Mouse (Mus musculus): ENCODE results near the gene Mvk.

Mvk gene

DNA sequence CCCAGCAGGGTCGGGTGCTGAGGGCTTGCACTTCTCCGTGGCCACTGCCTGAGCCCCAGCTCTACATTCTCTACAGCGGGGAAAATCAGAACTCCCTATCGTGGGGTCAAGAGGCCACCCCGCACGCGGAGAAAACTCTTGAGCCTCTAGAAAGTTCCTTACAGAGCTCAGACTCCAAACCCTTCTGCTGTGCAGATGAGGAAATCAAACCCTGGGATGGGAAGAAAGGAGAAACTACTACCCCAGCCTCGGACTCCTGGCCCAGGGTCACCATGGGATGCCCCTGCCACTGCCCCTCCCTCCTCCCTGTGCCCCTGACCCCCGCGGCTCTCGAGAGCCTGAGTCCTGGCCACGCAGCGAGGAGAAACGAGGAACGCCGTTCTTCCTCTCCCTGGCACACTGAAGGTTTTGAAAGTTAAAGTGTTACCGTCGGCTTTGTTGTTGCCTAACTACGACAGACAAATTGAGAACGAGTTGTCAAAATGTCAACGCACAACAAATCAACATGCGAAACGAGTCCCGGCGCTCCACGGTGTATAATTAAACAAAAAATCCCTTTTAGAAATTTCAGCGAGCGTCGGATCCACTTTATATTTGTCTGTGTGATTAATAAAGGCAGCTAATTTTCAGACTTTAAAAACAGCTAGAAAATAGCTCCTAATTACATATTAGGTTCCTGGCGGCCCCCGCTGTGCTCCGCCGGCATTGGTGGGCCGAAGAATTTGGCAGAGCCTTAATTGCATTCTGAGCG, 30.8 kb downstream of the Mvk start:
- ChIA-PET CTCF (interaction anchor here in 2 of 4 experiments (0.6 to 1.1 kb wide), 2 partner anchors 14 to 93 kb away, joined by 3 to 4 read pairs; partner anchors contain the start of gene Fam222a (in 1 of the 2)), POLR2A (interaction anchor here in 3 of 4 experiments (0.7 to 2.1 kb wide), 5 partner anchors 9 to 351 kb away, joined by 3 to 5 read pairs (median 5); no protein-coding TSS in a partner anchor)

DNA sequence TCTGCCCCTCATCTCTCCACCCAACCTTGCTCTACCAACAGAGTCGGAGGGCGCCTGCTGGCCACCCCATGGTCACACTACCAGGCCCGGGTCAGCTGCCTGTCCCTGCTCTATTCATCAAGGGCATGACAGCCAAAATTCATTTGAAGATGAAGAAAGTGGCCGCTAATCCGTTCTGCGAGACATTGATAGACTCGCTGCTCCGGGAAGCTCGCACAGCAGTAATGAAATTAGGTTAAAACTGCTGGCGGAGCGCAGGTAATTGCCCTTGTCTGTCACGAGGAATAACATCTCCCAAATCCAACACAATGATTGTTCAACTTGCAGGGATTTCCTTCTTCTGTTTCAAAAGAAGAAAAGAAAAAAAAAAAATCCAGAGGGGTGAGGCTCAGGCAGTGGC, 34.2 kb downstream of the Mvk start:
- POLR2A ChIA-PET, result interaction anchor here in 3 of 4 experiments (0.6 to 0.7 kb wide), 4 partner anchors 120 to 726 kb away, joined by 3 to 12 read pairs (median 4); no protein-coding TSS in a partner anchor
- CTCF ChIA-PET, result interaction anchor here in 2 of 4 experiments (0.6 to 2.4 kb wide), 2 partner anchors 17 to 731 kb away, joined by 6 to 10 read pairs; no protein-coding TSS in a partner anchor

DNA sequence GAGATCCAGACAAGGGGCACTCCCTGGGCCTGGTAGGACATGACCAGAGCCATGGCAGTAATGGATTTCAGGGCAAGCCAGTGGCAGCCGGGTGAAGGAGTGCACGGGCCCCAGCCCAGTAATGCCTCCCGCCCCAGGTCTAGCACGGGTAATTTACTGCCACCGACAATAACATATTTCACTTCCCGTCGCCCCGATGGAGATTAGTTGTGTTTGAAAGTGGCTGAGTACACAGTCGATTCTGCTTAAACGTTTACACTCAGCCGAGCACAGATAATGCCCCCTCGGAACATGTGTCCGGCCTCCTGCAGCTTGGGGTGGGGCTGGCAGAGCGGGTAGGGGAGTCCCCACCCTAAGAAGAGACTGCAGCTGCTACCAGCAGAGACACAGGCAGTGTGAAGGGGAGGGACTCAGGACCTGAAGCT, 38.5 kb downstream of the Mvk start:
- CTCF ChIA-PET, result interaction anchor here in 3 of 4 experiments (0.6 to 1.2 kb wide), 4 partner anchors 20 to 138 kb away, joined by 4 read pairs; no protein-coding TSS in a partner anchor
- POLR2A ChIA-PET, result interaction anchor here in 3 of 4 experiments (0.8 to 2.0 kb wide), 6 partner anchors 13 to 76 kb away, joined by 3 to 6 read pairs (median 4); partner anchors contain the start of genes Mmab (in 1 of the 3) and Mvk (in 1 of the 3)

DNA sequence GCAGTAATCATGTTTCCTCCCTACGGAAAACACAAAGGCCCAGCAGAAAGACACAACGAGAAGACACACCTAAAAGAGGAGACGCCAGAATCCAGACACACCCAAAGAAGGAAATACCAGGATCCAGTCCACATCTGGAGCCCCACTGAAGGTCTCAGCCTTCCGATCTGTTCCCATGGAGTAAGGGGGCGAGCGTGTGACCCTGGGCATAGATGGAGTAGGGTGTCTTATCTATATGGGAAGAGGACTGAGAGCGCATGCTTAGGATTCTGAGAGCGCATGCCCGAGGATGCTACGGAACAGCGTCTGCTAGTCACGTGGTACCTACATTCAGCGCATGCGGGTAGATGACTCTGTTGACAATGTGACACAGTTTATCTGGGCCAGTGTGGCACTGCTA, 41.6 kb downstream of the Mvk start:
- ChIA-PET CTCF (no interaction called here), POLR2A (interaction anchor here in 2 of 4 experiments (0.8 to 1.1 kb wide), 4 partner anchors 11 to 47 kb away, joined by 3 read pairs; no protein-coding TSS in a partner anchor)

DNA sequence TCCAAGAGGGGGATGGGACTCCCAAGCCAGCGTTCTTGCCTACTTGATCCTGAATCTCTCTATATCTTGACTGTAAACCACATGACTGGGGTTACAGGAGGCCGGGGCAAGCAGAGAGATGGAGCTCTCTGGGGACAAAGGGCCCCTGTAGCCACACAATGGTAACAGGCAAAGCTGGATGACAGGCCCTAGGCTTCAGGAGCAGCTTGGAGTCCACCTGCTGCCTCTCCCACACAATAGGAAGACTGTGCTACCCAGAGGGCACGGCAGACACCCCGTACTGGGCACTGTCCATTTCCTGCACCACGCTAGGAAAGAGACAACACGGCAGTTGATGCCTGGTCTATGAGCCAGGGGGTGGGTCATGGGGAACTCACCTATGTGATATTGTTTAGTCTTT, 45.5 kb downstream of the Mvk start:
- POLR2A ChIA-PET, result interaction anchor here in 1 of 4 experiments (1.3 kb wide), 1 partner anchor 9 kb away, joined by 4 read pairs; no protein-coding TSS in a partner anchor
- CTCF ChIA-PET, result interaction anchor here in 2 of 4 experiments (0.5 to 0.8 kb wide), 2 partner anchors 12 to 129 kb away, joined by 3 to 16 read pairs; no protein-coding TSS in a partner anchor

DNA sequence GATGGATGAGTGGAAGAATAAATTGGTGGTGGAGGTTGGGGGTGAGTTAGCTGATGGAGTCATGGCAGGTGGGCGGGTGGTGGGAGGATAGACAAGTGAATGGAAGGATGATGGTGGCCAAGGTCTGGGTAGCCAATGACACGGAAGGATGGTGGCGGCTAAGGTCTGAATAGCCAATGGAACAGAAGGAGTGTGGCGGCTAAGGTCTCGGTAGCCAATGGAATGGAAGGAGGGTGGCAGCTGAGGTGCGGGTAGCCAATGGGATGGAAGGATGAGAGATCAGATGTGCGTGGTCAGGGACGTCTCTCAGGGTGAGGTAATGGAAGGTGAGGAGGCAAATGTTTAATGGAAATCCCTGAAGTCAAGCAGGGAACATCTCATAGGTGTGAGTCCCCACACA, 46.2 kb downstream of the Mvk start:
- CTCF ChIA-PET, result interaction anchor here in 1 of 4 experiments (0.5 kb wide), 1 partner anchor 129 kb away, joined by 16 read pairs; no protein-coding TSS in a partner anchor
- POLR2A ChIA-PET, result interaction anchor here in 1 of 4 experiments (0.6 to 1.3 kb wide), 2 partner anchors 9 to 12 kb away, joined by 3 to 4 read pairs; no protein-coding TSS in a partner anchor

DNA sequence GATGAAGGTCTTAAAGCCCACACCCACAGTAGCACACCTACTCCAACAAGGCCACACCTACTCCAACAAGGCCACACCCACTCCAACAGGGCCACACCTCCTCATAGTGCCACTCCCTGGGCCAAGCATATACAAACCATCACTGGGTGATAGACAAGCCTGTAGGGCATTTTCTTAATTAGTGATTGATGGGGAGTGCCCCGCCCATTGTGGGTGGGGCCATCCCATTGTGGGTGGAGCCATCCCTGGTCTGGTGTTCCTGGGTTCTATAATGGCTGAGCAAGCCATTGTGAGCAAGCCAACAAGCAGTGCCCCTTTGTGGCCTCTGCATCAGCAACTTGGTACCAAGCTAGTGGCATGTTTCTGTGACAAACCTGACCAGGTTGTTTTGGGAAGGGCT, 50.7 kb downstream of the Mvk start:
- POLR2A ChIA-PET, result interaction anchor here in 1 of 4 experiments (0.7 kb wide), 1 partner anchor 12 kb away, joined by 5 read pairs; no protein-coding TSS in a partner anchor

DNA sequence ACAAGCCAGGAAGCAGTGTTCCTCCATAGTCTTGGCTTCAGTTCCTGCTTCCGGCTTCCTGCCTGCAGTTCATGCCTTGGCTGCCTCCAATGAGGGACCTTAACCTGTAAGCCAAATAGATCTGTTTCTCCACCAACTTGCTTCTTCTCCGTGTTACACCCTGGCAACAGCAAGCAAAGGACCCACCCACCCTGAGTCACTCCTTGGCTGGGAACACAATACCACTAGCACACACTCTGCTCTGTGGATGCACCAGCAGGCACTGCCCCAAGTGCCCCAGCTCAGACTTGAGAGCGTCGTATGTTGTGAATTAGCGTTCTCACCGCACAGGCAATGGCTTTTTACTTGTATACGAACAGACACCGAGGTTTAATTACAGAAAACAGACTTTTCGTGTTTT, 57.2 kb downstream of the Mvk start:
- POLR2A ChIA-PET, result interaction anchor here in 3 of 4 experiments (0.6 to 1.2 kb wide), 5 partner anchors 10 to 151 kb away, joined by 3 to 5 read pairs (median 3); no protein-coding TSS in a partner anchor

More for the DNA sequence above, 50.7 kb downstream of the Mvk start:
- CTCF ChIA-PET, result interaction anchor here in 1 of 4 experiments (1.5 kb wide), 1 partner anchor 179 kb away, joined by 5 read pairs; no protein-coding TSS in a partner anchor

DNA sequence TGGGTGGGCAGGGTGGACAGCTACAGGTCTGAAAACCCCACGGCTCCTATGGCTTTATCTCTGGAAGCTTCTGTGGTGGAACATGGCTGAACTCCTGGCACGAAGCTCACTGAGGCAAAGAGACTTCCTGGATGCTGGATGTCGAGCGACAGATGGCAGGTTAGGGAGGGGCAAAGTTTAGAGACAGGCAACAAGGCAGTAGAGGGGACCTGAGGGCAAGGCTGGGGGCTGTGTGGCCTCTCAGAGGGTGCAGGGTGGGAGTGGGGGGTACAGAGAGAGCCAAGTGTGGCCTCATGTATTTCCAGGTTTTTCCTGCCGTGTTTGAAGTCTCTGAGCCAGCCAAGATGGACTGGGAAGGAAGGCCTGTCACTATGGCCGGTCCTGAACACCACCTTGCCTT, 60.8 kb downstream of the Mvk start:
- ChIA-PET POLR2A (interaction anchor here in 3 of 4 experiments (0.6 to 1.8 kb wide), 4 partner anchors 12 to 215 kb away, joined by 4 to 6 read pairs (median 6); no protein-coding TSS in a partner anchor), CTCF (interaction anchor here in 1 of 4 experiments (0.6 kb wide), 1 partner anchor 1180 kb away, joined by 3 read pairs; no protein-coding TSS in a partner anchor)

More for the DNA sequence above, 57.2 kb downstream of the Mvk start:
- CTCF ChIA-PET, result interaction anchor here in 2 of 4 experiments (0.6 to 1.2 kb wide), 3 partner anchors 12 to 449 kb away, joined by 3 read pairs; no protein-coding TSS in a partner anchor

DNA sequence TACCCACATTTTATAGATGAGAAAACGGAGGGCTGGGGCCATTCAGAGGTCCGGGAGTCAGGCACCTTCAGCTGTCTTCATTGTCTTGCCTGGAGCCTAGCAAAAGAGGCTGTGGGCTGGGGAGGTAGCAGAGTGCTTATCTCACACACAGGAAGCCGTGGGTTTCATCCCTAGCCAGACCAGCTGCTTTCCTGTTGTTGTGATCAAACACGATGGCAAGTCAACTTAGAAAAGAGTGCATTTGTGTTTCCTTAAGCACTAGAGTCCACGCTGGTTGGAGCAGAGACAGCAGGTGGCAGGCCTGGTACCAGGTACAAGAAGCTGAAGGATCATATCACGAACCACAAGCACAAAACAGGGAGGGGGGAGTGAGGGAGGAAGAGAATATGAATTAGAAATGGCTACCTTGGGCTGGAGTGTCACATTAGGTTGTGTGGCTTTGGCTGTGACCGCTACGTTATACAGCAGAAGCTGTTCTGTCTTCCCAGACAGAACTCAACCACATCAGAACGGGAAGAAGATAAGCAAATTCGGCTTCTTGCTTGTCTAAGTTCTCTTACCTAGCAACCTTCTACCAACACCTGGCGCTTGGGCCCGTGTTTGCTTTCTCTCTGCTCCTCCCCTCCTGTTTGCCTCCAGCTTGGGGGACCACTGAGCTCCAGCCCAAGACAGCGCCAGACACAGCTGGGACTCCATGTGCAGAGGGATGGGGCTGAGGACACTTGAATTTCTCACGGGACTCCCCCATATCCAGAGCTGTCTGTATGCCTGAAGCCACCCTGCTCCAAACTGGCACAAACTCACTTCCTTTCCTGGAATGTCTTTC, 61.4 kb downstream of the Mvk start:
- CTCF ChIA-PET, result interaction anchor here in 1 of 4 experiments (0.6 kb wide), 1 partner anchor 1181 kb away, joined by 3 read pairs; no protein-coding TSS in a partner anchor
- POLR2A ChIA-PET, result interaction anchor here in 3 of 4 experiments (0.6 to 1.8 kb wide), 5 partner anchors 12 to 215 kb away, joined by 3 to 6 read pairs (median 5); no protein-coding TSS in a partner anchor

DNA sequence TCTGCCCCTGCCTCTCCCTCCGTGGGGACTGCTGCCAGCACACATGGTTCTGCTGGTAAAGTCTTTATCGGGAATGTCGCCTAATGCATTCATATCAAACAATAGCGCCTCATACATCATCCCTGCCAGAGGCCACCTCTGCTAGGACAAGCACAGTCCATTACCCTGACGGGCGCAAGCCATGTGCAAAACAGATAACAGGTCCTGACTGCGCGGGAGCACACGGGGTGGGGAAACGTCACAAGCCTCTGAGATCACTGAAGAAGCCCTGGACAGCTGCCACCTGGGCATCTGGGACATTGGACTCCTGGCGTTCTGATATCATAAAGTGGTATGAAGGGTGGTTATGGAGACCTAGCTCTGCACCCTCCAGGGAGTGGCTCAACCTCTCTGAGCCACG, 63.3 kb downstream of the Mvk start:
- CTCF ChIA-PET, result no interaction called here
- POLR2A ChIA-PET, result interaction anchor here in 1 of 4 experiments (0.6 kb wide), 1 partner anchor 22 kb away, joined by 7 read pairs; no protein-coding TSS in a partner anchor

DNA sequence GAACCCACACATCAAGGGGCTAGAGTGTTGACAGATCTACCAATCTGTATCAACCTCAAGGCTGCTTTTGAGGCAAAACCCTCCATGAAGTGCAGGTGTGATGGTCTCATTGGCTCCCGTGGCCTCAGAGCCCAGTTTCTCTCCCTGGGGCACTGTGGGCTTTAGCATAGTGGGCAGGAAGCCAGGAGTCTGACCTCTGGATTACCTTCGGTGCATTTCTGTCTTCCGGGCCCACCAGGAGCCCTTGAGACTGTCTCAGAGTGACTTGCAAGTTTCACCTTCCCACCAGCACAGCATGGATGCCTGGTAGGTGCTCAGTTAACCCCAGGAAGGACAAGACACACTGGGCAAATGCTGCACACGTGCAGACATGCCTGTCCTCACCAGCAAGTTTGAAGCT, 63.9 kb downstream of the Mvk start:
- POLR2A ChIA-PET, result no interaction called here
- CTCF ChIA-PET, result no interaction called here

DNA sequence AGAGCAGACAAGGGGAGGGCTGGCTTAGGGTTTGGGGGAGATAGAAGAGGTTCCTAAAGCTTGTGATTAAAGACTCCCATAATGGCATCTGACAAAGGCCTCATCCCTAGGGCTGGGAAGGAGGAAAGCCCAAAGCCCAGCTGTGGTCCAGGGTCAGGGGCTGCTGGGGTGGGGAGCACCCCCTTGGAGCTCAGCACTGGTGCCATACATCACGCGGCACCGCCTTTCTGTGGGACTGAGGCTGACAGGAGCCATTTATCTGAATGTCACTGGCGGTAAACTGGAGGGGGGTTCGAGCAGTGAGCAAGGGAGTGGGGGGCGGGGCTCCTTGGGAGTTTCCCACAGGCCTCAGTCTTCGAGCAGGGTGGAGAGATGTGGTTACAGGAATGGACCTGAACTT, 65.4 kb downstream of the Mvk start:
- CTCF ChIA-PET, result interaction anchor here in 2 of 4 experiments (0.6 to 1.6 kb wide), 2 partner anchors 48 to 85 kb away, joined by 3 to 5 read pairs; no protein-coding TSS in a partner anchor
- POLR2A ChIA-PET, result interaction anchor here in 3 of 4 experiments (0.6 to 0.7 kb wide), 3 partner anchors 31 to 764 kb away, joined by 3 to 8 read pairs (median 3); partner anchors contain the start of gene Rnf10 (in 1 of the 3)

Measured in embryonic stem cell, embryonic (primary cell).